Mouse (Mus musculus): ENCODE measurements around the gene Cdon. TPM values are rescaled to one million over a fixed set of nuclear protein-coding genes. Genes with fewer than 3 reads are reported as not detected.

Gene Cdon
- total and polyA plus RNA-seq, 3 experiments, result 1.8 to 2.9 (median 2.3) TPM

DNA sequence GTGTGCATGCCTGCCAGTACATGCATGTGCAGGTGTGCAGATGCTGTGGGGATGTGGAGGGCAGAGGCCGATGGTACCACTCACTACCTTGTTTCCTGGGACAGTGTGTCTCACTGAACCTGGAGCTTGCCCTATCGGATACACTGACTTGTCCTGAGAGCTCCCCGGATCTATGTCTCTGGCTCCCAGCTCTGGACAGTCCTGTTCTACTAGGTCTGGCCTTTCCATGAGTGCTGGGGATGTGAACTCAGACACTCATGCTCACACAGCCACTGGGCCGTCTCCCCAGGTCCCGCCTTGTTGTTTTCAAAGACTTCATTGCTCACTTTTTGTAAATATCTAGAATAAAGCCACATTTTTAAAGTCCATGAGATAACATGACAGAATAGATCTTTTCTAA is 120.1 kb downstream of the Cdon start:
- in situ Hi-C loops (cut with MboI; ENCODE audit: low pct_ligation_motif_present, low pct_unique_long_range_greater_than_20kb, low sequenced_read_pairs) (loop anchor here (10.0 to 25.0 kb wide), 2 partner anchors 336 to 504 kb away; partner anchors contain the start of genes Srpr and Tirap), dilution Hi-C loops (cut with MboI; ENCODE audit: extremely low pct_ligation_motif_present, extremely low pct_unique_long_range_greater_than_20kb, low sequenced_read_pairs) (loop anchor here (25.0 kb wide), 1 partner anchor 254 kb away; no protein-coding TSS in a partner anchor)

GRCm38 (mm10) chr9:35541488-35541887 is 120.6 kb downstream of the Cdon start:
- Histone ChIP-seq H3K27me3 (replicated peaks) (no peaks in the 10 kb centered on the region), H3K79me2 (replicated peaks; ENCODE audit: control insufficient read depth, extremely low read depth, insufficient read depth, poor library complexity, severe bottlenecking) (no peaks in the 10 kb centered on the region), H3K4me2 (ENCODE audit: insufficient read depth, low read depth, poor library complexity, severe bottlenecking) (peak overlapping the region; percentile 12; the same call in 1 of the 2 replicates), H3K9ac (ENCODE audit: insufficient read depth, low read depth) (no peak overlapping the region), H3K27ac (ENCODE audit: insufficient read depth, low read depth) (no peak overlapping the region), H3K9me3 (replicated peaks; ENCODE audit: low read length) (no peaks in the 10 kb centered on the region), H3K36me3 (replicated peaks in 1 of 2; ENCODE audit: control insufficient read depth in 1 of 2, insufficient read depth in 1 of 2, low read length in 1 of 2) (no peaks in the 10 kb centered on the region), H3K4me1 (ENCODE audit: control insufficient read depth in 1 of 2, insufficient read depth in 2 of 2) (peaks cover 11 to 42% of the 10 kb centered on the region in 2 experiments), H3K4me3 (replicated peaks in 1 of 3; ENCODE audit: low read depth in 2 of 3, low read length in 2 of 3, poor library complexity in 1 of 3) (no peak overlapping the region)
- no peak for TF ChIP-seq HCFC1 (IDR thresholded peaks at IDR 0.05; ENCODE audit: low read depth, low read length)
- TF ChIP-seq POLR2AphosphoS2 (IDR thresholded peaks at IDR 0.05; ENCODE audit: low read depth, low read length), result no peak
- peak; percentile 81 for TF ChIP-seq SMC3 (IDR thresholded peaks at IDR 0.05; ENCODE audit: low read depth, low read length)
- peak; percentile 91 for TF ChIP-seq RAD21 (IDR thresholded peaks at IDR 0.05; ENCODE audit: low read depth, low read length)
- TF ChIP-seq E2F4 (IDR thresholded peaks at IDR 0.05; ENCODE audit: insufficient replicate concordance, low read depth, low read length), result no peak
- no peak for TF ChIP-seq ETS1 (conservative IDR thresholded peaks at IDR 0.05; ENCODE audit: low read depth, low read length)
- TF ChIP-seq GABPA (IDR thresholded peaks at IDR 0.05; ENCODE audit: insufficient replicate concordance, low read depth, low read length), result no peak
- peak; percentile 61 to 91 for TF ChIP-seq CTCF (conservative IDR thresholded peaks at IDR 0.05 in 1 of 2, IDR thresholded peaks at IDR 0.05 in 1 of 2; ENCODE audit: low read depth in 2 of 2, low read length in 2 of 2)
- no peak for TF ChIP-seq POLR2A (IDR thresholded peaks at IDR 0.05; ENCODE audit: low read depth, low read length)
- TF ChIP-seq ZMIZ1 (IDR thresholded peaks at IDR 0.05; ENCODE audit: low read depth, low read length), result no peak
- TF ChIP-seq MYC (IDR thresholded peaks at IDR 0.05; ENCODE audit: low read depth, low read length), result 0 out of 2 replicates have a peak, but pooled peaks have one; percentile 63
- TF ChIP-seq ELF1 (IDR thresholded peaks at IDR 0.05; ENCODE audit: low read depth, low read length), result no peak
- peak; percentile 63 for TF ChIP-seq ZC3H11A (IDR thresholded peaks at IDR 0.05; ENCODE audit: low read depth, low read length)
- no peak for TF ChIP-seq KAT2A (IDR thresholded peaks at IDR 0.05; ENCODE audit: insufficient replicate concordance, low read length)
- TF ChIP-seq MXI1 (IDR thresholded peaks at IDR 0.05; ENCODE audit: low read depth, low read length), result 0 out of 2 replicates have a peak, but pooled peaks have one; percentile 25
- TF ChIP-seq MAX (IDR thresholded peaks at IDR 0.05; ENCODE audit: low read length), result peak; percentile 56
- TF ChIP-seq MAFK (IDR thresholded peaks at IDR 0.05; ENCODE audit: insufficient replicate concordance, low read length), result no peak
- TF ChIP-seq MAZ (IDR thresholded peaks at IDR 0.05; ENCODE audit: low read depth, low read length), result no peak
- TF ChIP-seq PAX5 (IDR thresholded peaks at IDR 0.05; ENCODE audit: low read length), result no peak
- TF ChIP-seq USF1 (IDR thresholded peaks at IDR 0.05; ENCODE audit: low read depth, low read length), result no peak
- peak; percentile 85 for DNase-seq (ENCODE audit: extremely low read depth)
- in situ Hi-C loops (cut with MboI; ENCODE audit: low pct_ligation_motif_present, low pct_unique_long_range_greater_than_20kb, low sequenced_read_pairs), result loop anchor here (10.0 to 25.0 kb wide), 2 partner anchors 337 to 504 kb away; partner anchors contain the start of genes Srpr and Tirap
- dilution Hi-C loops (cut with MboI; ENCODE audit: extremely low pct_ligation_motif_present, extremely low pct_unique_long_range_greater_than_20kb, low sequenced_read_pairs), result loop anchor here (25.0 kb wide), 1 partner anchor 254 kb away; no protein-coding TSS in a partner anchor

More for the DNA sequence above, 120.1 kb downstream of the Cdon start:
- no peak overlapping the region for H3K9ac ChIP-seq (ENCODE audit: insufficient read depth, low read depth)
- DNase-seq (ENCODE audit: extremely low read depth), result no peak
- H3K36me3 ChIP-seq (replicated peaks in 1 of 2; ENCODE audit: control insufficient read depth in 1 of 2, insufficient read depth in 1 of 2, low read length in 1 of 2), result no peaks in the 10 kb centered on the region
- no peak overlapping the region for H3K27ac ChIP-seq (ENCODE audit: insufficient read depth, low read depth)
- no peak overlapping the region for H3K4me3 ChIP-seq (replicated peaks in 1 of 3; ENCODE audit: low read depth in 2 of 3, low read length in 2 of 3, poor library complexity in 1 of 3)
- peaks cover 9 to 37% of the 10 kb centered on the region in 2 experiments for H3K4me1 ChIP-seq (ENCODE audit: control insufficient read depth in 1 of 2, insufficient read depth in 2 of 2)
- H3K79me2 ChIP-seq (replicated peaks; ENCODE audit: control insufficient read depth, extremely low read depth, insufficient read depth, poor library complexity, severe bottlenecking), result no peaks in the 10 kb centered on the region
- H3K4me2 ChIP-seq (ENCODE audit: insufficient read depth, low read depth, poor library complexity, severe bottlenecking), result no peak overlapping the region
- H3K27me3 ChIP-seq (replicated peaks), result no peaks in the 10 kb centered on the region
- TF ChIP-seq MAFK (IDR thresholded peaks at IDR 0.05; ENCODE audit: insufficient replicate concordance, low read length) (no peak), SIN3A (IDR thresholded peaks at IDR 0.05; ENCODE audit: low read length) (no peak), ZC3H11A (IDR thresholded peaks at IDR 0.05; ENCODE audit: low read depth, low read length) (no peak), UBTF (IDR thresholded peaks at IDR 0.05; ENCODE audit: low read depth, low read length) (no peak), CHD1 (IDR thresholded peaks at IDR 0.05; ENCODE audit: low read depth, low read length) (no peak), ETS1 (conservative IDR thresholded peaks at IDR 0.05; ENCODE audit: low read depth, low read length) (no peak)
- no peaks in the 10 kb centered on the region for H3K9me3 ChIP-seq (replicated peaks; ENCODE audit: low read length)

Measured in CH12.LX (cell line).